In the genomic region with DNA sequence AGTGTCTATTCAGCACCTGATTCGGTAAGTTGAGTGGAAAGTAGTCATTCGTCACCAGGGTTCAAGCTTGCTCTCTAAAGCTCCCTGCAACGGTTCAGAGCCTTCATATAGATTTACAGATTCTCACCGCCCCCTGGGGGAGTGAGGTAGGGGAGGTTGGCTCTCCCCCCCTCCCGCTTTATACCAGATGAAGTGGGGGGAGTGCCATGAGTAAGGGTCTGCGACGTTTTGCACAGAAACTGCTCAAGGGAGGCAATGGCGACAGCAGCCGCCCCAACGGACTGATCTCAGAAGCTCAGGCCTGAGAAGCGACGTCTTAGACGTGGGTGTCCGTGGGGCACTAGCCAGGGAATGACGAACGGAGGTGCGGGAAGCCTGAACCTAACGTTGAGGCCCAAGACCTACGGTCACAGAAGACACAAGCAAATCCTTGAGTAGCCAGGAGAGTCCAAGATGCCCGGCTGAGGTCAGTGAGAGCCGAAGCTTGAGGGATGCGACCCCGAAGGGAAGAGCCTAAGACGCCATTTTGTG, we compare ENCODE assay signal across 8 mouse cellular contexts. TPM values are rescaled to one million over a fixed set of nuclear protein-coding genes. Genes with fewer than 3 reads are reported as not detected.
DNase-seq lines count a peak whose midpoint lies in the region; ATAC-seq and TF ChIP-seq lines count a peak whose summit lies in the region.

No protein-coding gene starts in this region.

- peak overlapping the region; percentile 78 for H3K9ac ChIP-seq in kidney, embryonic 15.5 days
- H3K9ac ChIP-seq in forebrain, embryonic 16.5 days (replicated peaks; ENCODE audit: low read depth, low read length): peak overlapping the region; percentile 91
- H3K9ac ChIP-seq in lung, postnatal 0 days (replicated peaks; ENCODE audit: low read depth): peak overlapping the region; percentile 86

- TF ChIP-seq EP300 in lung, postnatal 0 days (IDR thresholded peaks at IDR 0.05): no peak

- no peak for DNase-seq in kidney, postnatal 4 days
- DNase-seq in lung, postnatal 0 days (ENCODE audit: low spot score): peak; percentile 28
- DNase-seq in adrenal gland, adult 8-10 months: no peak
- DNase-seq in B cell, adult 2 months: no peak
- no peak for DNase-seq in ovary, postnatal 14 days (ENCODE audit: low spot score)

- no peak for TF ChIP-seq POLR2A in bone marrow, adult 2 months (IDR thresholded peaks at IDR 0.05; ENCODE audit: borderline replicate concordance, control insufficient read depth, low read depth, low read length)

- H3K4me3 ChIP-seq in kidney, embryonic 15.5 days (replicated peaks): peak overlapping the region; percentile 79
- H3K4me3 ChIP-seq in bone marrow, adult 2 months (replicated peaks; ENCODE audit: control insufficient read depth, low read depth, low read length): peak overlapping the region; percentile 96
- peak overlapping the region; percentile 98 for H3K4me3 ChIP-seq in forebrain, embryonic 16.5 days (replicated peaks; ENCODE audit: low read length)
- peak overlapping the region; percentile 92 for H3K4me3 ChIP-seq in lung, postnatal 0 days (ENCODE audit: low read depth, low read length)

- peaks cover 24% of the 10 kb centered on the region for H3K36me3 ChIP-seq in kidney, embryonic 15.5 days
- H3K36me3 ChIP-seq in forebrain, embryonic 16.5 days (ENCODE audit: control insufficient read depth, insufficient read depth): peaks cover 6% of the 10 kb centered on the region
- peaks cover 7% of the 10 kb centered on the region; the same call in 1 of the 2 replicates for H3K36me3 ChIP-seq in lung, postnatal 0 days (ENCODE audit: insufficient read depth, low read length)

- no peak; the same call in 1 of the 2 replicates for ATAC-seq in kidney, embryonic 15.5 days (replicated peaks; ENCODE audit: low FRiP score)
- ATAC-seq in forebrain, embryonic 16.5 days: peak; percentile 1
- peak; percentile 16 for ATAC-seq in lung, postnatal 0 days

- peaks cover 19% of the 10 kb centered on the region for H3K4me1 ChIP-seq in kidney, embryonic 15.5 days
- H3K4me1 ChIP-seq in bone marrow, adult 2 months (ENCODE audit: control insufficient read depth, insufficient read depth, low read length): peaks cover 2% of the 10 kb centered on the region; the same call in 1 of the 2 replicates
- peaks cover 36% of the 10 kb centered on the region for H3K4me1 ChIP-seq in forebrain, embryonic 16.5 days (replicated peaks; ENCODE audit: control insufficient read depth, insufficient read depth, low read length)
- peaks cover 4% of the 10 kb centered on the region; the same call in 1 of the 2 replicates for H3K4me1 ChIP-seq in lung, postnatal 0 days (ENCODE audit: insufficient read depth, low read depth, low read length)

- H3K27ac ChIP-seq in kidney, embryonic 15.5 days: peak overlapping the region; percentile 86
- H3K27ac ChIP-seq in bone marrow, adult 2 months (ENCODE audit: control insufficient read depth, insufficient read depth, low read depth, low read length, poor library complexity): peak overlapping the region; percentile 74
- peak overlapping the region; percentile 82 for H3K27ac ChIP-seq in forebrain, embryonic 16.5 days (ENCODE audit: low read length)
- peak overlapping the region; percentile 87 for H3K27ac ChIP-seq in lung, postnatal 0 days (ENCODE audit: low read length)

- peak overlapping the region; percentile 66 for H3K4me2 ChIP-seq in kidney, embryonic 15.5 days
- H3K4me2 ChIP-seq in forebrain, embryonic 16.5 days (ENCODE audit: low read length): peak overlapping the region; percentile 90
- H3K4me2 ChIP-seq in lung, postnatal 0 days (replicated peaks; ENCODE audit: low read depth, low read length): peak overlapping the region; percentile 96

- WGBS in kidney, embryonic 15.5 days: under 1% methylated on average over 24 of the region's 24 CpGs
- under 1% methylated on average over 24 of the region's 24 CpGs for WGBS in bone marrow, adult 2 months
- WGBS in forebrain, embryonic 16.5 days: under 1% methylated on average over 24 of the region's 24 CpGs
- WGBS in lung, postnatal 0 days: under 1% methylated on average over 24 of the region's 24 CpGs

- no peaks in the 10 kb centered on the region for H3K9me3 ChIP-seq in kidney, embryonic 15.5 days (replicated peaks)
- H3K9me3 ChIP-seq in forebrain, embryonic 16.5 days (ENCODE audit: control insufficient read depth, low read length): no peaks in the 10 kb centered on the region
- no peaks in the 10 kb centered on the region for H3K9me3 ChIP-seq in lung, postnatal 0 days (ENCODE audit: low read length)

- peak; percentile 20; the same call in 1 of the 2 replicates for TF ChIP-seq CTCF in bone marrow, adult 2 months (IDR thresholded peaks at IDR 0.05; ENCODE audit: control insufficient read depth, insufficient read depth, low read length)
- peak; percentile 17; the same call in 1 of the 2 replicates for TF ChIP-seq CTCF in lung, postnatal 0 days (IDR thresholded peaks at IDR 0.05)

- no peaks in the 10 kb centered on the region for H3K27me3 ChIP-seq in kidney, embryonic 15.5 days
- H3K27me3 ChIP-seq in forebrain, embryonic 16.5 days (replicated peaks; ENCODE audit: control insufficient read depth, insufficient read depth, low read length): no peaks in the 10 kb centered on the region
- H3K27me3 ChIP-seq in lung, postnatal 0 days (replicated peaks; ENCODE audit: insufficient read depth, low read length): no peaks in the 10 kb centered on the region

RNA-seq across cellular contexts. Expression of a gene that starts 0.5 kb away (rescaled TPM):
- 109 and 128 TPM in 2 replicates for polyA plus RNA-seq in kidney, embryonic 15.5 days (2015; fragmentation: Nextera tagmentation; extraction: Ambion mirVana)
- 141 and 225 TPM in 2 replicates for polyA plus RNA-seq in bone marrow, adult 2 months (2011; ENCODE audit: insufficient read depth, insufficient read length, low replicate concordance, missing spikeins)
- 132 and 164 TPM in 2 replicates for polyA plus RNA-seq in forebrain, embryonic 16.5 days (2015; fragmentation: Nextera tagmentation; extraction: Ambion mirVana)
- polyA plus RNA-seq in lung, postnatal 0 days (2015; fragmentation: Nextera tagmentation; extraction: Ambion mirVana): 59.9 and 66.3 TPM in 2 replicates
- total RNA-seq in adrenal gland, adult 8-10 months (2022): 100 to 1,000 TPM; 105 to 275 (median 189) TPM

RNA-seq across cellular contexts. Expression of a gene that starts 28.9 kb away (rescaled TPM):
- 117 and 119 TPM in 2 replicates for polyA plus RNA-seq in kidney, embryonic 15.5 days (2015; fragmentation: Nextera tagmentation; extraction: Ambion mirVana)
- 76.5 and 113 TPM in 2 replicates for polyA plus RNA-seq in bone marrow, adult 2 months (2011; ENCODE audit: insufficient read depth, insufficient read length, low replicate concordance, missing spikeins)
- polyA plus RNA-seq in forebrain, embryonic 16.5 days (2015; fragmentation: Nextera tagmentation; extraction: Ambion mirVana): 112 and 123 TPM in 2 replicates
- 30.2 and 34.0 TPM in 2 replicates for polyA plus RNA-seq in lung, postnatal 0 days (2015; fragmentation: Nextera tagmentation; extraction: Ambion mirVana)
- total RNA-seq in adrenal gland, adult 8-10 months (2022): 100 to 1,000 TPM in 2 of 4 experiments, 10 to 100 TPM in 2; 60.5 to 149 (median 103) TPM

RNA-seq across cellular contexts. Expression of a gene that starts 39.3 kb away (rescaled TPM):
- polyA plus RNA-seq in kidney, embryonic 15.5 days (2015; fragmentation: Nextera tagmentation; extraction: Ambion mirVana): 25.6 and 26.5 TPM in 2 replicates
- polyA plus RNA-seq in bone marrow, adult 2 months (2011; ENCODE audit: insufficient read depth, insufficient read length, low replicate concordance, missing spikeins): 11.8 and 15.5 TPM in 2 replicates
- polyA plus RNA-seq in forebrain, embryonic 16.5 days (2015; fragmentation: Nextera tagmentation; extraction: Ambion mirVana): 35.7 and 39.1 TPM in 2 replicates
- 12.1 and 12.8 TPM in 2 replicates for polyA plus RNA-seq in lung, postnatal 0 days (2015; fragmentation: Nextera tagmentation; extraction: Ambion mirVana)
- 10 to 100 TPM; 45.4 to 81.3 (median 58.8) TPM for total RNA-seq in adrenal gland, adult 8-10 months (2022)

RNA-seq across cellular contexts. Expression of a gene that starts 53.5 kb away (rescaled TPM):
- polyA plus RNA-seq in kidney, embryonic 15.5 days (2015; fragmentation: Nextera tagmentation; extraction: Ambion mirVana): 0.33 and 0.95 TPM in 2 replicates
- 20.7 and 58.8 TPM in 2 replicates for polyA plus RNA-seq in bone marrow, adult 2 months (2011; ENCODE audit: insufficient read depth, insufficient read length, low replicate concordance, missing spikeins)
- polyA plus RNA-seq in forebrain, embryonic 16.5 days (2015; fragmentation: Nextera tagmentation; extraction: Ambion mirVana): 0.57 and 0.73 TPM in 2 replicates
- polyA plus RNA-seq in lung, postnatal 0 days (2015; fragmentation: Nextera tagmentation; extraction: Ambion mirVana): 0.79 and 1.2 TPM in 2 replicates
- total RNA-seq in adrenal gland, adult 8-10 months (2022): 1 to 10 TPM; 2.2 to 4.0 (median 2.5) TPM
